Mouse (Mus musculus): ENCODE data around the gene Mad2l1bp. TPM values are rescaled to one million over a fixed set of nuclear protein-coding genes. Genes with fewer than 3 reads are reported as not detected.

The Mad2l1bp gene
- polyA plus RNA-seq, 1 experiment, result 18.5 TPM

DNA sequence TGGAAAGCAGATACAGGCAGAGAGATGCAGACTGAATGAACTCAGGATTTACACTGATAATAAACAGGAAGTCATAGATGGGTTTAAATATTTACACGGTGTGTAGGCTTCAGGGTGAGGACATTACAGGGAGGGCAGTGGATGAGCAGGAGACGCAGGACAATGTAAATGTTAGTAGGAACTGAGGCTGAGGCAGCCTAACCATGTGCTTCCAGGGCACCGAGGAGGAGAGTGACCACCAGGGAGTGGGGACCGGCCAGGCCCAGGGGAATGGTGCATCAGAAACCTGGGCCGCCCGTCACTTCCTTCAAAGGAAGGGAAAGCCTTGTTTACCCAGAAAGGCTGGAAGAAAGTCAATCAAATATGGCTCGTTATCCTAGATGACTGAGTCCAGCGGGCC lies 54.8 kb downstream of the Mad2l1bp start:
- Histone ChIP-seq H3K27me3 (replicated peaks) (peaks cover 39% of the 10 kb centered on the region), H3K36me3 (replicated peaks; ENCODE audit: low read length) (no peaks in the 10 kb centered on the region), H3K4me3 (replicated peaks) (no peak overlapping the region), H3K4me1 (peaks cover 40% of the 10 kb centered on the region), H3K9me3 (0 out of 2 replicates have a peak, but pooled peaks cover 5% of the 10 kb centered on the region)
- no peak for TF ChIP-seq GATA1 (IDR thresholded peaks at IDR 0.05; ENCODE audit: borderline replicate concordance, low read length)
- TF ChIP-seq FLI1 (IDR thresholded peaks at IDR 0.05; ENCODE audit: low read length), result no peak

Other genes starting within 250 kb of the Mad2l1bp start
- gene Vegfa, start 121.2 kb downstream of the Mad2l1bp start, polyA plus RNA-seq (2012; ENCODE audit: insufficient read depth, low replicate concordance), result 48.1 and 103 TPM in 2 replicates
- 33.8 and 77.2 TPM in 2 replicates for gene Mrps18a, start 42.6 kb downstream of the Mad2l1bp start, polyA plus RNA-seq (2012; ENCODE audit: insufficient read depth, low replicate concordance)
- gene Rsph9, start 9.3 kb downstream of the Mad2l1bp start, polyA plus RNA-seq (2012; ENCODE audit: insufficient read depth, low replicate concordance), result not detected in 2 replicates
- gene Gtpbp2, start 7.5 kb upstream of the Mad2l1bp start, polyA plus RNA-seq (2012; ENCODE audit: insufficient read depth, low replicate concordance), result 65.9 and 69.9 TPM in 2 replicates
- 0.35 and 1.6 TPM in 2 replicates for gene Polh, start 49.1 kb upstream of the Mad2l1bp start, polyA plus RNA-seq (2012; ENCODE audit: insufficient read depth, low replicate concordance)
- gene Xpo5, start 49.2 kb upstream of the Mad2l1bp start, polyA plus RNA-seq (2012; ENCODE audit: insufficient read depth, low replicate concordance), result 2.1 and 4.5 TPM in 2 replicates
- gene Polr1c, start 94.5 kb upstream of the Mad2l1bp start, polyA plus RNA-seq (2012; ENCODE audit: insufficient read depth, low replicate concordance), result 10.9 TPM in 1 of 2 replicates, not detected in the other
- gene Yipf3, start 94.5 kb upstream of the Mad2l1bp start, polyA plus RNA-seq (2012; ENCODE audit: insufficient read depth, low replicate concordance), result 213 and 264 TPM in 2 replicates
- 3.6 and 5.3 TPM in 2 replicates for gene Lrrc73, start 100.0 kb upstream of the Mad2l1bp start, polyA plus RNA-seq (2012; ENCODE audit: insufficient read depth, low replicate concordance)
- 42.7 and 59.0 TPM in 2 replicates for gene Tjap1, start 129.5 kb upstream of the Mad2l1bp start, polyA plus RNA-seq (2012; ENCODE audit: insufficient read depth, low replicate concordance)
- not detected in 2 replicates for gene Dlk2, start 143.9 kb upstream of the Mad2l1bp start, polyA plus RNA-seq (2012; ENCODE audit: insufficient read depth, low replicate concordance)
- 6.4 and 13.4 TPM in 2 replicates for gene Abcc10, start 174.8 kb upstream of the Mad2l1bp start, polyA plus RNA-seq (2012; ENCODE audit: insufficient read depth, low replicate concordance)
- gene Zfp318, start 230.2 kb upstream of the Mad2l1bp start, polyA plus RNA-seq (2012; ENCODE audit: insufficient read depth, low replicate concordance), result 0.84 and 1.2 TPM in 2 replicates